Mouse (Mus musculus) kidney, postnatal 25 days (tissue): ENCODE data around the gene Prpf3.
"Not testable (repeated sequence)": the region's sequence is repeated elsewhere in the genome, so short reads cannot be mapped to it uniquely, and the experiment has no call there.

Experiments used
- DNase-seq, 2 experiments: peaks; one replicate each; pipeline ENCODE4 v3.0.0; 2021; ENCODE audit warnings: mixed read lengths in 2 of 2

Prpf3 gene

GRCm38 (mm10) chr3:95855502-95856089 is at the start of gene Prpf3:
Gene Prpf3 (minus strand): TSS chr3:95855885.
- DNase-seq = peak; percentile 96 to 97

GRCm38 (mm10) chr3:95904568-95904967 is 48.9 kb upstream of the Prpf3 start, which contains the start of gene Car14:
Gene Car14 (minus strand): TSS chr3:95904691.
- DNase-seq = peak; percentile 62 to 82

- DNase-seq = peak; percentile 65 to 91
Measured at GRCm38 (mm10) chr3:95903753-95904502, 48.2 kb upstream of the Prpf3 start.

- peak; percentile 46 to 61 for DNase-seq
Measured at GRCm38 (mm10) chr3:95902643-95903042, 47.0 kb upstream of the Prpf3 start.

GRCm38 (mm10) chr3:95902373-95902625 is 46.6 kb upstream of the Prpf3 start:
- no peak for DNase-seq

- peak; percentile 69 to 86 for DNase-seq
Measured at GRCm38 (mm10) chr3:95901616-95902372, 46.1 kb upstream of the Prpf3 start.

GRCm38 (mm10) chr3:95899800-95900524 is 44.3 kb upstream of the Prpf3 start:
- no peak for DNase-seq

- DNase-seq = not testable (repeated sequence)
Measured at GRCm38 (mm10) chr3:95895501-95895900, 39.8 kb upstream of the Prpf3 start.

- DNase-seq = peak; percentile 85 to 91
Measured at GRCm38 (mm10) chr3:95894317-95895160, 38.9 kb upstream of the Prpf3 start.

GRCm38 (mm10) chr3:95893606-95894316 is 38.1 kb upstream of the Prpf3 start, which contains the start of gene Aph1a:
Gene Aph1a (plus strand): TSS chr3:95893969.
- DNase-seq = peak; percentile 97 to 99

- DNase-seq = peak in 1 of 2 experiments; percentile 41
Measured at GRCm38 (mm10) chr3:95893126-95893525, 37.4 kb upstream of the Prpf3 start.

GRCm38 (mm10) chr3:95892066-95893052 is 36.7 kb upstream of the Prpf3 start:
- no peak for DNase-seq

- peak in 1 of 2 experiments; percentile 31 for DNase-seq
Measured at GRCm38 (mm10) chr3:95891211-95892065, 35.8 kb upstream of the Prpf3 start, which contains the start of gene BC028528. Gene BC028528 (minus strand): TSS chr3:95892005.

- no peak for DNase-seq
Measured at GRCm38 (mm10) chr3:95889664-95890063, 34.0 kb upstream of the Prpf3 start.

GRCm38 (mm10) chr3:95887596-95887995 is 31.9 kb upstream of the Prpf3 start:
- peak; percentile 67 to 81 for DNase-seq

- DNase-seq = peak; percentile 63 to 75
Measured at GRCm38 (mm10) chr3:95884400-95884799, 28.7 kb upstream of the Prpf3 start.

- DNase-seq = peak; percentile 88 to 92
Measured at GRCm38 (mm10) chr3:95882816-95883425, 27.2 kb upstream of the Prpf3 start.
